Mouse (Mus musculus) neutrophil, adult 5-6 weeks (primary cell): ENCODE measurements around the gene Nfkb2. TPM values are rescaled to one million over a fixed set of nuclear protein-coding genes. Genes with fewer than 3 reads are reported as not detected.

Experiments
- total RNA-seq: library from RNA; stranded (forward); fragments of 200-1000 nt; gene quantifications from 2 replicates; pipeline ENCODE4 v1.2.3, GENCODE M21; 2017

The Nfkb2 gene
- total RNA-seq, 1 experiment from 2014 or later = 84.7 TPM

Other genes starting within 250 kb of the Nfkb2 start
- 40.4 and 44.9 TPM in 2 replicates for gene Nolc1, start 228.5 kb upstream of the Nfkb2 start, total RNA-seq
- not detected in 2 replicates for gene Elovl3, start 172.4 kb upstream of the Nfkb2 start, total RNA-seq
- not detected in 2 replicates for gene Pitx3, start 156.0 kb upstream of the Nfkb2 start, total RNA-seq
- 63.4 and 84.7 TPM in 2 replicates for gene Gbf1, start 151.8 kb upstream of the Nfkb2 start, total RNA-seq
- gene Psd, start 22.8 kb downstream of the Nfkb2 start, total RNA-seq = 2.2 and 2.8 TPM in 2 replicates
- gene Fbxl15, start 23.9 kb downstream of the Nfkb2 start, total RNA-seq = 1.8 and 3.1 TPM in 2 replicates
- 32.4 and 53.2 TPM in 2 replicates for gene Cuedc2, start 34.4 kb downstream of the Nfkb2 start, total RNA-seq
- 0.37 TPM in 1 of 2 replicates, not detected in the other for gene Mfsd13a, start 36.8 kb downstream of the Nfkb2 start, total RNA-seq
- gene 2310034G01Rik, start 46.0 kb downstream of the Nfkb2 start, total RNA-seq = not detected in 2 replicates
- gene Actr1a, start 91.4 kb downstream of the Nfkb2 start, total RNA-seq = 105 and 111 TPM in 2 replicates
- 19.6 and 21.3 TPM in 2 replicates for gene Sufu, start 92.6 kb downstream of the Nfkb2 start, total RNA-seq
- gene Trim8, start 197.4 kb downstream of the Nfkb2 start, total RNA-seq = 36.7 and 47.5 TPM in 2 replicates